Mouse (Mus musculus) olfactory bulb, adult 2 months (tissue): ENCODE measurements around the gene Gm11032.

Experiments used
- CTCF ChIP-seq: fragments of 200-500 bp; IDR thresholded peaks from 2 replicates; pipeline ENCODE4 v1.5.1; 2012; ENCODE audit warnings: low read depth, mild to moderate bottlenecking, low read length, moderate library complexity; ENCODE audit not compliant: insufficient read depth
- POLR2A ChIP-seq: fragments of 200-500 bp; IDR thresholded peaks from 2 replicates; pipeline ENCODE4 v1.6.1; 2012; ENCODE audit warnings: mild to moderate bottlenecking, low read depth, low read length, moderate library complexity; ENCODE audit not compliant: insufficient read depth

DNA sequence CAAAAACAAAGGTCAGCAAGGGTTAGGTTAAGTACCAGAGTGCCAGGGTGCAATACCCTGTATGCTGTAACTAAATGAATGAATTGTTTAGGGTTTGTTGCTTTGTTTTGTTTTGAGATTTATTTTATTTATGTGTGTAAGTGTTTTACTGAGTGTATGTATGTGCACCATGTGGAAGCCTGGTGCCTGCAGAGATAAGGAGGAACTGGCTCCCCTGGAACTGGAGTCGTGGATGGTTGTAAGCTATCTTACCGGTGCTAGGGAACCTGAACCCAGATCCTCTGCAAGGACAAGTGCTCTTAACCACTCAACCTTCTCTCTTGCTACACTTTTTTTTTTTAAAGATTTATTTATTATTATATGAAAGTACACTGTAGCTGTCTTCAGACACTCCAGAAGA, 42.8 kb upstream of the Gm11032 start:
- TF ChIP-seq POLR2A (no peak), CTCF (no peak)
